Mouse (Mus musculus): ENCODE measurements around the gene Vezf1. TPM values are rescaled to one million over a fixed set of nuclear protein-coding genes. Genes with fewer than 3 reads are reported as not detected.

Vezf1 gene
- polyA plus RNA-seq (2012; rRNA removed) = 14.2 and 15.5 TPM in 2 replicates

DNA sequence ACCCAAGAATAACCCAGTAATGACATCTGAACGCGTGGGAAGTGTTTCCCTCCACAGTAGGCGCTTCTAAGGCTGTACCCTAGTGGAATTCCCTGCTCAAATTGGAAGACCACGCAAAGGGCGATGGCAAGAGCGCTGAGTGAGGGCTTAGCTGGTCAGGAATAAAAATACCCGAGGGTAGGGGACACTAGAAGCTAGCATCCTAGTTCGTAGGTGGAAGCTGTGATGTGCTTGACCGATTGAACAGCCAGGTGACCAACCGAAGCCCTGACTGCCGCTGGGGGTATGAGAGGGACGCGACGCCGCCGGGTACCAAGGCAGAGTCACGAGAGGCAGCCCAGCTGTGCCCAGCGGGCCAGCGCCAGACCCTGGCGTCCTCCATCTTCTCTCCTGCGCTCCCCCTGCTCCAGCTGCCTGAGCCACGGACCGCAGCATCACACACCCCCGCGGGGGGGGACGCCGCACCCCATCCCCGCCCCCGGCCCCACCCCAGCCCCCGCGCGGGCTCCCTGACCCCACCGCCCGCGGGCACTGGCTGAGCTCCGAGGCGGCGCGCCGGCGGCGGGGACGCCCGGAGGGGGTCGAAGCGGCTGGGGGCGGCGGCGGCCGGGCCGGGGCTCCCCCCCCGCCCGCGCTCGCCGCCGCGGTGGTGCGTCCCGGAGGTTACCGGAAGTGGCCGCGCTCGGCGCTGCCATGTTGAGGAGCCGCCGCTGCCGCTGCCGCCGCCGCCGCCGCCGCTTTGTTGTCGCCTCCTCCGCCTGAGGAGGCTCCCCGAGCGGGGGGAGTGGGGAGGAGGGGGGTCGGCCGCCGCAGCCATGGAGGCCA, at the start of gene Vezf1:
Gene Vezf1, plus strand, starts transcription at position 694 of the 825 bp plus-strand sequence.
- peaks cover 9% of the 10 kb centered on the region for H3K4me1 ChIP-seq (ENCODE audit: control insufficient read depth, insufficient read depth, insufficient read length)
- DNase-seq (ENCODE audit: low read depth in 1 of 2, low spot score in 2 of 2) = peak in 1 of 2 experiments; percentile 64
- WGBS = 1% methylated on average over 44 of the region's 81 CpGs

DNA sequence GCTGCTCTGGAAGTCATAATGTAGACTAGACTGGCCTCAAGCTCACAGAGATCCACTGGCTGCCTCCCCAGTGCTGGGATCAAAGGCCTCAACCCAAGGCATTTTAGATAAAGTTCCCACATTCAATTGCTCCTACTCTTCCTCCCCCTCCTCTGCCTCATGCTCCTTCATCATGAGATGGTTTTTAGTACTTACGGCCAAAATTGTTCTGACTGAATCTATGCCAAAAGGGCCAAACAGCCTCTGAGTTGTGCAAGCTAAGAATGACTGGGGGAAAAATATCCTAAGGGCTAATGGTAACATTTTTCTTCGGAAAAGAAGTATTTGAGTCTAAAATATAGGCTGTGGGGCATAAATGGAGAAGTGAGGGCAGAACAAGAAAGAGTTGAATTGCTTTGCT, 44.1 kb upstream of the Vezf1 start:
- no peaks in the 10 kb centered on the region for H3K4me1 ChIP-seq (ENCODE audit: control insufficient read depth, insufficient read depth, insufficient read length)
- WGBS = 79% methylated on average over 2 of the region's 2 CpGs
- DNase-seq (ENCODE audit: low read depth in 1 of 2, low spot score in 2 of 2) = no peak
- no peaks in the 10 kb centered on the region for H3K27me3 ChIP-seq (ENCODE audit: control insufficient read depth, insufficient read depth, low read length)
- no peak overlapping the region for H3K27ac ChIP-seq (ENCODE audit: insufficient read depth, low read length)
- no peak overlapping the region for H3K4me3 ChIP-seq (ENCODE audit: extremely low read depth, insufficient read depth, insufficient read length)
- no peaks in the 10 kb centered on the region for H3K36me3 ChIP-seq (ENCODE audit: control insufficient read depth, insufficient read depth, low read length)
- TF ChIP-seq POLR2A (IDR thresholded peaks at IDR 0.05; ENCODE audit: low read depth, low read length) = no peak
- TF ChIP-seq CTCF (IDR thresholded peaks at IDR 0.05; ENCODE audit: extremely low read depth, insufficient read depth, insufficient read length, insufficient replicate concordance) = no peak

More for the DNA sequence above, at the start of gene Vezf1:
- Histone ChIP-seq H3K36me3 (ENCODE audit: control insufficient read depth, insufficient read depth, low read length) (no peaks in the 10 kb centered on the region), H3K4me3 (ENCODE audit: extremely low read depth, insufficient read depth, insufficient read length) (peak within 1 kb of the TSS; percentile 75), H3K27me3 (ENCODE audit: control insufficient read depth, insufficient read depth, low read length) (peaks cover 4% of the 10 kb centered on the region; the same call in 1 of the 2 replicates), H3K27ac (ENCODE audit: insufficient read depth, low read length) (peak within 1 kb of the TSS; percentile 88)
- TF ChIP-seq POLR2A (IDR thresholded peaks at IDR 0.05; ENCODE audit: low read depth, low read length) (peak; percentile 84), CTCF (IDR thresholded peaks at IDR 0.05; ENCODE audit: extremely low read depth, insufficient read depth, insufficient read length, insufficient replicate concordance) (no peak)

DNA sequence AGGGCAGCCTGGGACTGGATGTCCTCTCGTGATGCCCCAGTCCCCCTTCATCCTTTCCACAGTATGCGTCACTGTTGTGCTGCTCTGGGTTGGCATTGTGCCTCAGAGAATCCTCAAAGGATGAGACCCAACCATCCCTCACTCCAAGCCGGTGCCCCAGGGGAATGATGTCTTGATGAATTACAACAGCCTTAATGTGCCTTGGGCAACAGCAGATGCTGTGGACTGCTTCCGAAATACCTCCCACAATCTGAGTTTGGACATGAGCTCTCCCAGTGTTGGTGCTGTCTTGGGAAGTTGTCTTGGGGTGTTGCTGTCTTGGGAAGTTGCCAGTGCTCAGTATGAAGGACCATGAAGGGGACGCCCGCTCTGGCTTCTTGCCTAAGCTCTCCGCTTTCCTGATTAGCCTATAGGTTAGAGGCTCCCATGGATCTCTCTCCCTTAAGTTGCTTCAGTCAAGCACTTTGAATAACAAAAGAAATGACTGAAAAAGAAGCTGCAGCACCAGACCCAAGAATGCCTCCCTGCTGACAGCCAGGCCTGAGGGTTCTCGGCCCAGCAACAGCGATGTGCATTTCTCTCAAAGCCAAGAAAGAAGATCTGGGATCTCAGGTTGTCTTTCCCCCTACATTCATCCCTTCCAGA, 40.6 kb upstream of the Vezf1 start:
- no peaks in the 10 kb centered on the region for H3K36me3 ChIP-seq (ENCODE audit: control insufficient read depth, insufficient read depth, low read length)
- TF ChIP-seq CTCF (IDR thresholded peaks at IDR 0.05; ENCODE audit: extremely low read depth, insufficient read depth, insufficient read length, insufficient replicate concordance) = no peak
- no peak for TF ChIP-seq POLR2A (IDR thresholded peaks at IDR 0.05; ENCODE audit: low read depth, low read length)
- H3K4me1 ChIP-seq (ENCODE audit: control insufficient read depth, insufficient read depth, insufficient read length) = no peaks in the 10 kb centered on the region
- H3K27me3 ChIP-seq (ENCODE audit: control insufficient read depth, insufficient read depth, low read length) = no peaks in the 10 kb centered on the region
- DNase-seq (ENCODE audit: low read depth in 1 of 2, low spot score in 2 of 2) = no peak
- H3K4me3 ChIP-seq (ENCODE audit: extremely low read depth, insufficient read depth, insufficient read length) = no peak overlapping the region
- H3K27ac ChIP-seq (ENCODE audit: insufficient read depth, low read length) = no peak overlapping the region
- WGBS = 88% methylated on average over 9 of the region's 9 CpGs

DNA sequence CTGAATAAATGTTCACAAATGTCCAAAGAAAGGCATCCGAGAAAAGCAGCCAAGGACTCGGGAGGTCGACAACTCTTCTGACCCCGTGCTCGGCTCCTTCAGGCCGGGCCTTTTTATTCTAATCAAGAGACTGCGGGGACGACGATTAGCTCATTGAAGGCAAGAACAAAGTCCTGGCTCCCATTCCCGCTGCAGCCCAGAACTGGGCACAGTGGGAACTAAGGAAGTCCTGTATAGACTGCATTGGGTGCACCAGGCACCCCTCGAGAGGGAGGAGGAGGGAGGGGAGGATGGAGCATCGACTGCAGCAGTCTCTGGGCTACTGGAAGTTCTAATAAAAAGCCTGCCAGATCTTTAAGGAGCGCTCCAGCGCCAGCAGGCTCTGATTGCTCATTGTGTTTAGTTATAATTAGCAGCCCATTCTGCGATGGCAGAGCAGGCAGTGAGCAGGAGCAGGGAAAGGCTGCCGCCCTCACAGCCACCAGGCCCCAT, 39.8 kb upstream of the Vezf1 start:
- TF ChIP-seq POLR2A (IDR thresholded peaks at IDR 0.05; ENCODE audit: low read depth, low read length) = no peak
- no peak for TF ChIP-seq CTCF (IDR thresholded peaks at IDR 0.05; ENCODE audit: extremely low read depth, insufficient read depth, insufficient read length, insufficient replicate concordance)
- Histone ChIP-seq H3K4me1 (ENCODE audit: control insufficient read depth, insufficient read depth, insufficient read length) (no peaks in the 10 kb centered on the region), H3K27me3 (ENCODE audit: control insufficient read depth, insufficient read depth, low read length) (no peaks in the 10 kb centered on the region), H3K4me3 (ENCODE audit: extremely low read depth, insufficient read depth, insufficient read length) (no peak overlapping the region), H3K36me3 (ENCODE audit: control insufficient read depth, insufficient read depth, low read length) (no peaks in the 10 kb centered on the region), H3K27ac (ENCODE audit: insufficient read depth, low read length) (no peak overlapping the region)
- no peak for DNase-seq (ENCODE audit: low read depth in 1 of 2, low spot score in 2 of 2)
- WGBS = 80% methylated on average over 16 of the region's 16 CpGs

DNA sequence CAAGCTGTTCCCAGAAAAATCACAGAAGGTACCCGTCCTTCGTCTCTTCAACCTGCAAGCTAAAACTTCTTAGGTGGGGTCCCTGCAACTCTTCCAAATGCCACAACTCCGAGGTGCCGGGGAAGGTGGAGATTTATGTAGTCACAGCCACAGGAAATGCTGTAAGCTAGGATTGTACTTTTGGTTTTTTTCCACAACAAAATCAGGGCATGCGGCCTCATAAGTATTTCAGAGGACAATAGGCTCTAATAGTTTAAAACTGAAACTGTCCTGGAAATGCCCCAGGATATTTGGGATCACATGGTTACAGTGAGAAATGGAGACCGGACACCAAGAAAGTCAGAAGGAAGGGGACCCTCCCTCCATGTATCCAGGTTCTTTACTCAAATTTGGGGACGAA, 37.9 kb upstream of the Vezf1 start:
- TF ChIP-seq POLR2A (IDR thresholded peaks at IDR 0.05; ENCODE audit: low read depth, low read length) (no peak), CTCF (IDR thresholded peaks at IDR 0.05; ENCODE audit: extremely low read depth, insufficient read depth, insufficient read length, insufficient replicate concordance) (no peak)

DNA sequence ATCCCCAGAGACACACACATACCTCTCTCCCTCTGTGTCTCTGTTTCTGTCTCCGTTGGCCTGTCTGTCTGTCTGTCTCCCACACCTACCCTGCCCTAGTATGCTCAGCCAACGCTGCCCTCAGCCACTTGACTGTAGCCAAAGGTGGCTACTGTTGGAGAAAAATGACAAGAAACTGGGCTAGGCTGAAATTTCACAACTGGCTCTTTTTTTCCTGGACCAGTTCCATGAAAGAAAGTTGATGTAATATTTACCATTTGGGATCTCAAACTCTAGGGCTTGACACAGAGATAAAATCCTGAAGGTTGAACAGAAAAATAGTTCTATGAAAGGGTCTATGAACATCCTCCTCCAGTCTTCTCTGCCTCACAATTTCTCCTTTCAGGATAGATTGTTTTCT, 37.2 kb upstream of the Vezf1 start:
- WGBS = 83% methylated on average over 2 of the region's 2 CpGs
- no peak for DNase-seq (ENCODE audit: low read depth in 1 of 2, low spot score in 2 of 2)
- TF ChIP-seq POLR2A (IDR thresholded peaks at IDR 0.05; ENCODE audit: low read depth, low read length) (no peak), CTCF (IDR thresholded peaks at IDR 0.05; ENCODE audit: extremely low read depth, insufficient read depth, insufficient read length, insufficient replicate concordance) (no peak)

More for the DNA sequence above, 37.9 kb upstream of the Vezf1 start:
- Histone ChIP-seq H3K36me3 (ENCODE audit: control insufficient read depth, insufficient read depth, low read length) (no peaks in the 10 kb centered on the region), H3K27me3 (ENCODE audit: control insufficient read depth, insufficient read depth, low read length) (no peaks in the 10 kb centered on the region), H3K27ac (ENCODE audit: insufficient read depth, low read length) (no peak overlapping the region), H3K4me3 (ENCODE audit: extremely low read depth, insufficient read depth, insufficient read length) (no peak overlapping the region), H3K4me1 (ENCODE audit: control insufficient read depth, insufficient read depth, insufficient read length) (no peaks in the 10 kb centered on the region)
- 72% methylated on average over 7 of the region's 7 CpGs for WGBS
- no peak for DNase-seq (ENCODE audit: low read depth in 1 of 2, low spot score in 2 of 2)

More for the DNA sequence above, 37.2 kb upstream of the Vezf1 start:
- Histone ChIP-seq H3K4me1 (ENCODE audit: control insufficient read depth, insufficient read depth, insufficient read length) (no peaks in the 10 kb centered on the region), H3K36me3 (ENCODE audit: control insufficient read depth, insufficient read depth, low read length) (no peaks in the 10 kb centered on the region), H3K4me3 (ENCODE audit: extremely low read depth, insufficient read depth, insufficient read length) (no peak overlapping the region), H3K27ac (ENCODE audit: insufficient read depth, low read length) (no peak overlapping the region), H3K27me3 (ENCODE audit: control insufficient read depth, insufficient read depth, low read length) (no peaks in the 10 kb centered on the region)
